In the genomic region with DNA sequence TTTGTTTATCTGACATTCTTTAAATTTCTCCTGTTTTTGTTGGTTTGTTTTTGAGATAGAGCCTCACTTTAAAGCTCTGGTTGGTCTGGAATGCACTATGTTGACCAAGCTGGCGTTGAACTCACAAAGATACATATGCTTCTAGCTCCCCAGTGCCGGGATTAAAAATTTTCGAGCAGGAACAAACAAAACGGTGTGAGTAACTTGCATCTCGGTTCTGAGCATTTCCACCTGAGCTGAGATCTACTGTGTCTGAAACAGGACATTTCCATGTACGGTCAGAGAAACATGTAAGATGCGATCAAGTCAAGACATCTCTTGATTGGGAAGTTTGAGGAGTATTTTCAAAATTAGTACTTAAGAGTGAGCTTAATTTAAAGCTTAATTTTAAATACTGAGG, we compare ENCODE assay signal across 8 mouse cellular contexts. TPM values are rescaled to one million over a fixed set of nuclear protein-coding genes. Genes with fewer than 3 reads are reported as not detected.
DNase-seq lines count a peak whose midpoint lies in the region; ATAC-seq lines count a peak whose summit lies in the region.

No protein-coding gene starts in this region.

- no peaks in the 10 kb centered on the region for H3K9me3 ChIP-seq in heart, embryonic 14.5 days (ENCODE audit: control insufficient read depth, low read length)
- no peaks in the 10 kb centered on the region for H3K9me3 ChIP-seq in hindbrain, embryonic 14.5 days (ENCODE audit: control insufficient read depth, low read length)
- no peaks in the 10 kb centered on the region for H3K9me3 ChIP-seq in midbrain, embryonic 15.5 days

- no peak for DNase-seq in heart, adult 18-20 months
- DNase-seq in MN1 (ENCODE audit: low spot score), result peak; percentile 20
- no peak for DNase-seq in hindbrain, embryonic 14.5 days (ENCODE audit: low spot score)
- no peak for DNase-seq in ovary, postnatal 14 days (ENCODE audit: low spot score)
- DNase-seq in left cerebral cortex, postnatal 10 days (ENCODE audit: extremely low spot score in 1 of 2, low spot score in 2 of 2), result no peak
- no peak for DNase-seq in layer of hippocampus, adult 8-10 months (ENCODE audit: low spot score in 2 of 2)

- H3K36me3 ChIP-seq in heart, embryonic 14.5 days (ENCODE audit: control insufficient read depth, insufficient read depth, low read length), result peaks cover 12% of the 10 kb centered on the region
- peaks cover 4% of the 10 kb centered on the region; the same call in 1 of the 2 replicates for H3K36me3 ChIP-seq in hindbrain, embryonic 14.5 days (replicated peaks; ENCODE audit: control insufficient read depth, insufficient read depth)
- H3K36me3 ChIP-seq in midbrain, embryonic 15.5 days (replicated peaks), result 0 out of 2 replicates have a peak, but pooled peaks cover 1% of the 10 kb centered on the region

- H3K4me3 ChIP-seq in heart, embryonic 14.5 days (ENCODE audit: control insufficient read depth in 1 of 2, insufficient read depth in 1 of 2, low read depth in 1 of 2, low read length in 2 of 2), result peak overlapping the region; percentile 53 to 73; a peak in 3 of 4 replicates
- H3K4me3 ChIP-seq in hindbrain, embryonic 14.5 days (replicated peaks; ENCODE audit: low read length), result peak overlapping the region; percentile 48
- peak overlapping the region; percentile 67 for H3K4me3 ChIP-seq in midbrain, embryonic 15.5 days

- H3K27me3 ChIP-seq in heart, embryonic 14.5 days (ENCODE audit: control insufficient read depth, insufficient read depth, low read length), result no peaks in the 10 kb centered on the region
- H3K27me3 ChIP-seq in hindbrain, embryonic 14.5 days (ENCODE audit: control insufficient read depth, insufficient read depth, low read length), result no peaks in the 10 kb centered on the region
- no peaks in the 10 kb centered on the region for H3K27me3 ChIP-seq in midbrain, embryonic 15.5 days (replicated peaks)

- no peak for ATAC-seq in heart, embryonic 14.5 days (ENCODE audit: insufficient number of reproducible peaks, insufficient read depth, low FRiP score, low read depth)
- no peak for ATAC-seq in hindbrain, embryonic 14.5 days (ENCODE audit: low FRiP score)
- ATAC-seq in midbrain, embryonic 15.5 days (replicated peaks), result no peak

- peak overlapping the region; percentile 67 for H3K4me2 ChIP-seq in heart, embryonic 14.5 days (ENCODE audit: low read length)
- H3K4me2 ChIP-seq in hindbrain, embryonic 14.5 days (replicated peaks), result peak overlapping the region; percentile 55
- H3K4me2 ChIP-seq in midbrain, embryonic 15.5 days, result peak overlapping the region; percentile 79

- H3K4me1 ChIP-seq in heart, embryonic 14.5 days (ENCODE audit: control insufficient read depth in 2 of 2, insufficient read depth in 2 of 2, low read length in 2 of 2), result peaks cover 10 to 33% of the 10 kb centered on the region in 2 experiments
- peaks cover 13% of the 10 kb centered on the region for H3K4me1 ChIP-seq in hindbrain, embryonic 14.5 days (replicated peaks; ENCODE audit: control insufficient read depth, insufficient read depth, low read length)
- peaks cover 26% of the 10 kb centered on the region for H3K4me1 ChIP-seq in midbrain, embryonic 15.5 days

- 46% methylated on average over 7 of the region's 7 CpGs for WGBS in heart, embryonic 14.5 days
- 39% methylated on average over 7 of the region's 7 CpGs for WGBS in hindbrain, embryonic 14.5 days
- 38% methylated on average over 7 of the region's 7 CpGs for WGBS in midbrain, embryonic 15.5 days

- H3K9ac ChIP-seq in heart, embryonic 14.5 days (ENCODE audit: low read length), result peak overlapping the region; percentile 70
- peak overlapping the region; percentile 37 for H3K9ac ChIP-seq in hindbrain, embryonic 14.5 days
- H3K9ac ChIP-seq in midbrain, embryonic 15.5 days, result peak overlapping the region; percentile 50

- H3K27ac ChIP-seq in heart, embryonic 14.5 days (replicated peaks in 1 of 2; ENCODE audit: control insufficient read depth in 1 of 2, insufficient read depth in 1 of 2, low read depth in 2 of 2, low read length in 2 of 2), result peak overlapping the region; percentile 76 to 84
- H3K27ac ChIP-seq in hindbrain, embryonic 14.5 days, result peak overlapping the region; percentile 81
- H3K27ac ChIP-seq in midbrain, embryonic 15.5 days, result peak overlapping the region; percentile 80

- intact Hi-C loops in left cerebral cortex, postnatal 10 days (cut with DNase I), result loop anchor here (5.0 kb wide), 1 partner anchor 138 kb away; no protein-coding TSS in a partner anchor

RNA-seq across cellular contexts. Expression of a gene that starts 0.7 kb away (rescaled TPM):
- polyA plus RNA-seq in heart, embryonic 14.5 days (2014; fragmentation: Nextera tagmentation; extraction: Ambion mirVana), result 22.6 and 23.6 TPM in 2 replicates
- total RNA-seq in heart, adult 18-20 months (2021), result 1 to 10 TPM; 6.5 to 7.4 TPM
- 26.2 and 28.5 TPM in 2 replicates for polyA plus RNA-seq in hindbrain, embryonic 14.5 days (2014; fragmentation: Nextera tagmentation; extraction: Ambion mirVana)
- 33.1 and 34.4 TPM in 2 replicates for polyA plus RNA-seq in midbrain, embryonic 15.5 days (2015; fragmentation: Nextera tagmentation; extraction: Ambion mirVana)
- total RNA-seq in left cerebral cortex, postnatal 10 days (2021), result 10 to 100 TPM; 30.2 to 30.5 TPM
- 10 to 100 TPM; 26.3 to 37.8 (median 30.0) TPM for total RNA-seq in layer of hippocampus, adult 8-10 months (2022)

RNA-seq across cellular contexts. Expression of a gene that starts 0.8 kb away (rescaled TPM):
- polyA plus RNA-seq in heart, embryonic 14.5 days (2014; fragmentation: Nextera tagmentation; extraction: Ambion mirVana), result 7.6 and 9.6 TPM in 2 replicates
- total RNA-seq in heart, adult 18-20 months (2021), result 1 to 10 TPM in 1 of 2 experiments, under 1 TPM in 1; 0.79 to 1.1 TPM
- 7.1 and 8.4 TPM in 2 replicates for polyA plus RNA-seq in hindbrain, embryonic 14.5 days (2014; fragmentation: Nextera tagmentation; extraction: Ambion mirVana)
- 9.4 and 11.7 TPM in 2 replicates for polyA plus RNA-seq in midbrain, embryonic 15.5 days (2015; fragmentation: Nextera tagmentation; extraction: Ambion mirVana)
- 1 to 10 TPM; 7.0 to 7.1 TPM for total RNA-seq in left cerebral cortex, postnatal 10 days (2021)
- total RNA-seq in layer of hippocampus, adult 8-10 months (2022), result 1 to 10 TPM; 5.7 to 7.3 (median 6.6) TPM

RNA-seq across cellular contexts. Expression of a gene that starts 15.8 kb away (rescaled TPM):
- polyA plus RNA-seq in heart, embryonic 14.5 days (2014; fragmentation: Nextera tagmentation; extraction: Ambion mirVana), result 0.42 and 0.47 TPM in 2 replicates
- total RNA-seq in heart, adult 18-20 months (2021), result under 1 TPM; 0.27 to 0.54 TPM
- 2.1 and 3.1 TPM in 2 replicates for polyA plus RNA-seq in hindbrain, embryonic 14.5 days (2014; fragmentation: Nextera tagmentation; extraction: Ambion mirVana)
- polyA plus RNA-seq in midbrain, embryonic 15.5 days (2015; fragmentation: Nextera tagmentation; extraction: Ambion mirVana), result 2.7 and 2.8 TPM in 2 replicates
- 1 to 10 TPM; 2.7 to 3.8 TPM for total RNA-seq in left cerebral cortex, postnatal 10 days (2021)
- total RNA-seq in layer of hippocampus, adult 8-10 months (2022), result 1 to 10 TPM; 4.3 to 5.7 (median 5.4) TPM

RNA-seq across cellular contexts. Expression of a gene that starts 45.4 kb away (rescaled TPM):
- 1,410 and 1,566 TPM in 2 replicates for polyA plus RNA-seq in heart, embryonic 14.5 days (2014; fragmentation: Nextera tagmentation; extraction: Ambion mirVana)
- total RNA-seq in heart, adult 18-20 months (2021), result 100 to 1,000 TPM; 616 to 693 TPM
- 1,053 and 1,238 TPM in 2 replicates for polyA plus RNA-seq in hindbrain, embryonic 14.5 days (2014; fragmentation: Nextera tagmentation; extraction: Ambion mirVana)
- 881 and 890 TPM in 2 replicates for polyA plus RNA-seq in midbrain, embryonic 15.5 days (2015; fragmentation: Nextera tagmentation; extraction: Ambion mirVana)
- 100 to 1,000 TPM; 581 to 642 TPM for total RNA-seq in left cerebral cortex, postnatal 10 days (2021)
- 100 to 1,000 TPM; 486 to 663 (median 564) TPM for total RNA-seq in layer of hippocampus, adult 8-10 months (2022)
